Mouse (Mus musculus) frontal cortex, postnatal 14 days (tissue): Measurements from ENCODE around the gene Med1.
"Not testable (repeated sequence)": the region's sequence is repeated elsewhere in the genome, so short reads cannot be mapped to it uniquely, and the experiment has no call there.

Experiments used
- DNase-seq, 2 experiments: peaks; one replicate each; pipeline ENCODE4 v3.0.0; 2022; ENCODE audit warnings: low spot score in 2 of 2

Gene Med1

DNA sequence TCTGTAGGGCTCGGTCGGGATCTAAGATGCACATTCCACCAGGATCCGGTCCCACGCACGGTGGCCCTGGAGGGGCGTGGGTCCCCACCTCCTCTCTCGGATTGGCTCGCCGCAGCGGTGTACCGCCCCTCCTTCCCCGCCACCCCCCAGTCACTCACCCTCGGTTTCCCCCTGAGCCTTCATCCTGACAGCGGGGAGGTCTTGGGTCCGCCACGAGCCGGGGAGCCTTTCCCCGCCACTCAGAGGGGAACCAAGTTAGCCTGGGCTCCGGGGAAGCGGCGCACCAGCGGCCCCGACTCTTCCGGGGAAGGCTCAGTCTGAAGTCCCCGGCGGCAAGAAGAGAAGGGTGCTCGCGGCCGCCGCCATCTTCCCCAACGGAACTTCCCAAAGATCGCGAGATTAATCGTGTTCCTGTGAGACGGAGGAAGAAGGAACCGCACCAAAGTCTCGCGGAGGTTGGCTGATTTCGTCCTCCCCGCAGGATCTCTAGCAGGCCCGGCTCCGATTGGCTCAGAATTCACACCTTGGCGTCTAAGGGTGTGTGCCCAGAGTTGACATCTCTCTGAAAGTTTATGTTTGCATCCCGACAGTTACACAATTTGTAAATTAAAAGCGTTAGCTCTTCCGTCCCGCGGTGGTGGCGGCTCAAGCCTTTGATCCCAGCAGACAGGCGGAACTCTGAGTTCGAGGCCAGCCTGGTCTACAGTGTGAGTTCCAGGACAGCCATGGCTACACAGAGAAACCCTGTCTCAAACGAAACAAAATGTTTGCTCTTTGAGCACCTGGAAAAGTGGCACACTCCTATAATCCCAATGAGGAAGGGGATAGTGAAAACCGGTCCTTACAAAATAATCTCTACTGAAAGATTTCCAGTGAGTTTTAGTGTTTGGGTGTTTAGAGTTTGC is at the start of gene Med1:
TSS of gene Med1 (minus strand) at position 393 of the 905 bp plus-strand sequence.
- peak; percentile 86 to 89 for DNase-seq

DNA sequence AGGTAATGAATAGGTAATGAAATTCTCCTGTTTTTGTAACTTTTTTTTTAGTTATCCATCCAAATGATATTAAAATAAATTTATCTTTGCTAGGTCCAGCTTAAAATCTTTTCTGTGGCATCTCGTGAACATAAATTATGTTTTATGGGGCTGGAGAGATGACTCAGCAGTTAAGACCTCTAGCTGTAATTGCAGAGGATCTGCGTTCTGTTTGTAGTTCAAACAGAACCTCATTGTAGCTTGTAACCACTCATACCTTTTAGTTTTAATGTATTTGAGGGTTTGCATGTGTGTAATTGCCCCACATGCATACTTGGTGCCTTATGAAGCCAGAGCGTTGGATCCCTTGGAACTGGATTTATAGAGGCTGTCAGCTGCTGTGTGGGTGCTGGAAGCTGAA is 45.9 kb upstream of the Med1 start:
- DNase-seq, result no peak

DNA sequence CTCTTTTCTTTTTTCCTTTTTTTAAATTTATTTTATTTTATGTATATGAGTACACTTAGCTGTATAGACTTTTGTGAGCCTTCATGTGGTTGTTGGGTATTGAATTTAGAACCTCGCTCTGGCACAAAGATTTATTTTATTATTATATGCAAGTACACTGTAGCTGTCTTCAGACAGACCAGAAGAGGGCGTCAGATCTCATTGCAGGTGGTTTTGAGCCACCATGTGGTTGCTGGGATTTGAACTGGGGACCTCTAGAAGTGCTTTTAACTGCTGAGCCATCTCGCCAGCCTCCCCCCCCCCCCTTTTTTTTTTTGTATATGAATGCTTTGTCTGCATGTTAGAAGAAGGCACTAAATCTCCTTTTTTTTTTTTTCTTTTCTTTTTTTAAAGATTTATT is 45.3 kb upstream of the Med1 start:
- DNase-seq, result no peak

DNA sequence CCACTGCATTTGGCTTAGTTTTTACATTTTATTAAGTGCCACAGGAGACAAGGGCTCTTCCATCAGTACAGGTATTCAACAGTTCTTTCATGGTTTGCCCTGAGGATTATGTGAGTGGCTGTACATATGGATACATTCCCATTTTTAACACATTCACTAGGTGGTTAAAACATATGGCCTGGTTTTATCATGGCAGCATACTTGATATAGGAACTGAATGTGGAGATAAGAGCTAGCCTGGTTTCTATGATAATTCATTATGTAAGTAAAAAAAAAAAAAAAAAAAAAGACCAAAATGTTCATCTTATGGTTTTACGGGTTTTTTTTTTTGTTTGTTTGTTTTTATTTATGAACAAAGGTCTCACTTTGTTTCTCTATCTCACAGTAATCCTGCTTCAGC is 33.3 kb upstream of the Med1 start:
- no peak for DNase-seq

DNA sequence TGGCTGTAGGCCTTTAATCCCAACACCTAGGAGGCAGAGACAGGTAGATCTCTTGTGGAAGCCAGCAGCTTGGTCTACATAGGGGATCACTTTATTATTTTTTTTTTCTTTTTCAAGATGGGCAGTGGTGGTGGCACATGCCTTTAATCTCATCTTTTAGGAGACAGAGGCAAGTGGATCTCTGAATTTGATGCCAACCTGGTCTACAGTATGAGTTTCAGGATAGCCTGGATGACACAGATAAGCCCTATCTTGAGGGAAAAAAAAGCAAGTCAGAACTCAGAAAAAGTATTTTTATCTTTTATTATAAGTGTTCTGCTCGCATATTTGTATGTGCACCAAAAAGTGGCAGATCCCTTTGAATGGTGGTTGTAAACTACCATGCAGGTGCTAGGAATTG is 20.2 kb upstream of the Med1 start:
- DNase-seq, result no peak

DNA sequence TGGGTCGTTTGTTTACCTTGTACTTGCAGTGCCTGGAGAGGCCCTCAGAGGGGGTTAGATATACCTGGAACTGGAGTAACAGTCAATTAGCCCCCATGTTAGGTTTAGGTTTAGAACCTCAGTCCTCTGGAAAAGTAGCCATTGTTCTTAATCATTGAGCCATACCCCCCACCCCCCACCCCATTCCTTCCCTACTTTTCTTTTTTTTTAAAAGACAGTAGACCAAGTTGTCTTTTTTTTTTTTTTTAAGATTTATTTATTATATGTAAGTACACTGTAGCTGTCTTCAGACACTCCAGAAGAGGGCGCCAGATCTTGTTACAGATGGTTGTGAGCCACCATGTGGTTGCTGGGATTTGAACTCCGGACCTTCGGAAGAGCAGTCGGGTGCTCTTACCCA is 16.6 kb upstream of the Med1 start:
- DNase-seq, result not testable (repeated sequence)

DNA sequence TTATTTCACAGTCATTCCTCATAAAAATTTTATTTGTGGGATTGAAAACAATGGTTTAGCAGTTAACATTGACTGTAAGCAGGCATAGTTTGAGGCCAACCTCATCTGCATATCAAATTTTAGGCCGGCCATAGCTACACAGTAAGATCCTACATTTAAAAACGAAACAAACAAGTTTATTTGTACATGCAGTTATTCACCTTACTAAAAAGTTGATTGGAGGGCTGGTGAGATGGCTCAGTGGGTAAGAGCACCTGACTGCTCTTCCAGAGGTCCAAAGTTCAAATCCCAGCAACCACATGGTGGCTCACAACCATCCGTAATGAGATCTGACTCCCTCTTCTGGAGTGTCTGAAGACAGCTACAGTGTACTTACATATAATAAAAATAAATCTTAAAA is 13.2 kb upstream of the Med1 start:
- DNase-seq, result not testable (repeated sequence)

DNA sequence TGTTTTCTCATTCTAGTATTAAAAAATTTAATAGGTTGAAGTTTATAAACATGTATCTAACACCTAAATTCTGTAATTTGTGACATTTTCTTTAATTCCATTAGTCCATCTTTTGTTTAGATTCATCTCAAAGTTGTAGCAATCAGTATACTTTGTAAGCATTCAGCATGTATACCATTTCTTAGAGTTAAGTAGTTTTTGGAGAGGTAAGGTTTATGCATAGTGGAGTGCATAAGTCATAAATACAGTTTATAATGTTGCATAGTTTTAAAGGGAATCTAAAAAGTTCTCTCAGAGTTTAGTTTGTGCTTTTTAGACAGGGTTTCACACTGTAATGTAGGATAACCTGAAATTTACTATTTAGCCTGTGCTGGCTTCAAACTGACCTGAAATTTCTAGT is 12.4 kb upstream of the Med1 start:
- no peak for DNase-seq

DNA sequence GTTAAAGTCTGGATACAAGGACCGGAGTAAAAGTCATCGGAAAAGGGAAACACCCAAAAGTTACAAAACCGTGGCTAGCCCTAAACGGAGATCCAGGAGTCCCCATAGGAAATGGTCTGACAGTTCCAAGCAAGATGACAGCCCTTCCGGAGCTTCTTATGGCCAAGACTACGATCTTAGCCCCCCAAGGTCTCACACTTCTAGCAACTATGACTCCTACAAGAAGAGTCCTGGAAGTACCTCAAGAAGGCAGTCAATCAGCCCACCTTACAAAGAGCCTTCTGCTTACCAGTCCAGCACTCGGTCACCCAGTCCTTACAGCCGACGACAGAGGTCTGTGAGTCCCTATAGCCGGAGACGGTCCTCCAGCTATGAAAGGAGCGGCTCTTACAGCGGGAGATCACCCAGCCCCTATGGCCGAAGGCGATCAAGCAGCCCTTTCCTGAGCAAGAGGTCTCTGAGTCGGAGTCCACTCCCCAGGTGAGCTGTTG is 10.9 kb upstream of the Med1 start:
- DNase-seq, result no peak

DNA sequence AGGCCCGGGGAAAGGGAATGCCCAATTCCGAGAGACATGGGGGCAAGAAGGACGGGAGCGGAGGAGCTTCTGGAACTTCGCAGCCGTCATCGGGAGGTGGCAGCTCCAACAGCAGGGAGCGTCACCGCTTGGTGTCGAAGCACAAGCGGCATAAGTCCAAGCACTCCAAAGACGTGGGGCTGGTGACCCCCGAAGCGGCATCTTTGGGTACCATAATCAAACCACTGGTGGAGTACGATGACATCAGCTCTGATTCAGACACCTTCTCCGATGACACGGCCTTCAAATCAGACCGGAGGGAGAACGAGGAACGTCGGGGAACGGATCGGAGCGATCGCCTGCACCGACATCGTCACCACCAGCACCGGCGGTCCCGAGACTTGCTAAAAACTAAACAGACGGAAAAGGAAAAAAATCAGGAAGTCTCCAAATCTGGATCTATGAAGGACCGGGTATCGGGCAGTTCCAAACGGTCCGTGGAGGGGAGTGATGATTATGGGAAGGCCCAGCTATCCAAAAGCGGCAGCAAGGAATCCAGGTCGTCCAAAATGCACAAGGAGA is 10.3 kb upstream of the Med1 start:
- DNase-seq, result peak; percentile 37 to 45

DNA sequence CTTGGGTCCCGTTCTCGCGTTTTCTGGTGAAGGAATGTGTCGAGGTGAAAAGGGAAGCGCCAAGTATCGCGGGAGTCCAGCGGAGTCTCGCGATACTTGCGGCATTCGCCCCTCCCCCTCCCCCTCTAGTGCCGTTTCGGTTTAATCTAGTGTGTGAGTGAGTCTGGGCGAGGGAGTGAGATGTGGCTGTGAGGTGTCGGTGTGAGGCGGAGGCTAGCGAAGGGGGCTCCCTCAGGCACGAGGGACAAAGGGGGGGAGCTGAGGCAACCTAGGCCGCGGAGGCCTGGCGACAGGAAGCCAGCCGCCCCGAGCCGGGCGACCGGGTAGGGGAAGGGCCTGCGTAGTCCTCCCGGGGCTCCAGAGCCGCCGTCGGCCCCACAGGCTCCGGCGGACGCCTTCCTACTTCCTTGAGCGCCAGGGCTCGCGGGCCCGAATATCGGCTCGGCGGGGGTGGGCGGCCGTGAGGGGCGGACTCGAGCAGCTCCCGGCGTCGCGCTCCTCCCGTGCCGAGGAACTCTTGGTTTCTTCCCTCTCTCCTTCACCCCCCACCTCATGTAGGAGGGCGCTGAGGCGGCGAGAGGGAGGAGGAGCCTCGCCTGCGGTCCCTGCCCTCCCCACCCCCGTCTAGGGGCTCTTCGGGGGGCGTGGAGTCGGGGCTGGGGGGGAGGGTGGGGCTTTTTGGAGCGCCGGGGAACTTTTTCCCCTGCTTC is 9.7 kb upstream of the Med1 start, which contains the start of gene Cdk12:
TSS of gene Cdk12 (plus strand) at position 419 of the 710 bp plus-strand sequence.
- DNase-seq, result peak; percentile 92 to 96

DNA sequence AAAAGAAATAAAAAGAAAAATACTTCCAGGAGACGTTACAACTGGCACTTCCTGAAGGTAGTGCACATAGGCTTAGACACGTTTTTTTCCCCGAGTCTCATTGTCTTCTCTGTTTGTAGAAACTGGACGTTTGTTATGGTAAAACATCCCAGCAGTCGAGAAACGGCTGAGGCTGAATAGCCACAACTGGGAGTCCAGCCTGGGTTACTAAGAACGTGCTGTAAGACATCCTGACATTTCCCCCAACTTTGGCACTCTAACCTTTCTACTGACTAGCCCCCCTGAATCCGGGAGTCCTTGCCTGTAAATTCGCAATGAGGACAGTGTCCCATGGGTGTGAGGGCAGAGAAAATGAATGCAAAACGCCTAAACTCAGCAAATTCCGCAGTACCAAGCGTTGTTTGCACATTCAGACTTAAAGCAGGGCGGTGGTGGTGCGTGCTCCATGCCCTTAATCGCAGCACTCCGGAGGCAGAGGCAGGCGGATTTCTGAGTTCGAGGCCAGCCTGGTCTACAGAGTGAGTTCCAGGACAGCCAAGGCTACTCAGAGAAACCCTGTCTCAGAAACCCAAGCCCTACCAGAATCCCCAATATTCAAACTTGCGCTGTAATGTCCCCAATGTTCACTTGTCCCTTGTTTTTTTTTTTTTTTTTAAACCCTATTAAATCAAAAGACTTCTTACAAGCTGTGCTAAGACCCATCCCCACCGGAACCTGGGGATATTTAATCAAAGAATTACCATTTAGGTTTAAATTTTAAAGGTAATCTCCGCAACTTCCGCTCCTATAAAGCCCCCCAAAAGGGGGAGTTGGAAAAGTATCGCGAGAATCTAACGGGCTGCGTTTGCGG is 8.9 kb upstream of the Med1 start:
- peak in 1 of 2 experiments; percentile 16 for DNase-seq

DNA sequence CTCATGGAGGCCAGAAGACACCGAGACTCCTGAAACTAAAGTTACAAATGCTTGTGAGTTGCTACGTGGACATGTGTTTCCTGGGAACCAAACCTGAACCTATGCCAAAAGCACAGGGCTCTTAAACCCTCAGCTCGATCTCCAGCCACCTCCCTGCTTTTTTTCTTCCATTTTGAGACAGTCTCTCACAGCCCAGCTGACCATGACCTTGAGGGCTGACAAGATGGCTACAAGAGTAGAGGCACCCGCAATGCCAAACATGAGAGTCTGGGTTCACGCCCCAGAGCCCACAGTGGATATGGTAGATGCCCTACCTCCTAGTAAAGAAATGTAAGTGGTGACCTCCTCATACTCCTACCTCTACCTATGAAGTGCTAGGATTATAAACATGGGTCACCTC is 2.3 kb downstream of the Med1 start:
- no peak for DNase-seq

DNA sequence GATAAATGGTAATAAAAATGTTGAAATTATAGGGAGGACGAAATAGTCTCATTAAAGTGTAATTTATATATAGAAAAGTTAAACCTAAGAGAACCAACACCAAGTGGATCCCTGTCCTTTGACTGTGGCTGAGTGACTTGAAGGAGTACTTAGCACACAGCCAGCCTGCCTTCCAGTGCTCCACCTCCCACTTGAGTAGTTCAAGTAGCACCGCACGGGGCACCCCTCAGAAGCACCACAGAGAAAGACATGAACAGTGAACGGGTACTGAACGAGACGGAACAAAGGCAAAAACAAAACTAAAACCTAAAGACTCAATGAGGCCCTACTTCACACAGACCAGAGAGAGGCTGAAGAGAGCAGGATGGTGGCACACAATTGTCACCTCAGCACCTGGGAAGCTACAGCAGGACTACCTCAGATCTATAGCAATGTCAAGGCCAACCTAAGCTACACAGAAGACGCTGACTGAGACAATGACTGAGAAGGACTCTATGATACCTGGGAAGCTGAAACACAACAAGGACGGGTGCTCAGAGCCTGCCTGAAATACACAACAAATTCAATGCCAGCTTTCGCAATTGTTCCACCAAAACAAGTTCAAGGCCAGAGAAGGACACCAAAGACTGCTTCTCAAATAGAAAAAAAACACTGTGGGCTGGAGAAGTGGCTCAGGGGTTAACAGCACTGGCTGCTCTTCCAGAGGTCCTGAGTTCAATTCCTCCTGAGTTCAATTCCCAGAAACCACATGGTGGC is 5.3 kb downstream of the Med1 start:
- no peak for DNase-seq

DNA sequence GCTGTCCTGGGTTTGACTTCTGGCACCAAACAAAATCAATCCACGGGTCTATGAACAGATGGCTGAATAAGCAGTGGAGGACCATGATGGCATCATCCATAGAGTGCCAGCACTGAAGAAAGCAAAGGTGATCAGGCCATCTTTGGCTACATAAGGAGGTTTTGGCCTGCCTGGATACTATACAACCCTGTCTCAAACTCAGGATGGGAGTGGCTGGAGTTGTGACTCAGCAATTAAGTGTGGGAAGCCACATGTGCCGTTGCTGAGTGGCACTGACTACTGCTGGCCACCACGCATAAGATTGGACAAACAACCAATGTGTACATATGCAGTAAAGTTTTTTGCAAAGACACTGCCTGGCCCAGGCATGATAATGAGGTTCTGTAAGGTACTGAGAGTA is 10.9 kb downstream of the Med1 start:
- DNase-seq, result not testable (repeated sequence)

DNA sequence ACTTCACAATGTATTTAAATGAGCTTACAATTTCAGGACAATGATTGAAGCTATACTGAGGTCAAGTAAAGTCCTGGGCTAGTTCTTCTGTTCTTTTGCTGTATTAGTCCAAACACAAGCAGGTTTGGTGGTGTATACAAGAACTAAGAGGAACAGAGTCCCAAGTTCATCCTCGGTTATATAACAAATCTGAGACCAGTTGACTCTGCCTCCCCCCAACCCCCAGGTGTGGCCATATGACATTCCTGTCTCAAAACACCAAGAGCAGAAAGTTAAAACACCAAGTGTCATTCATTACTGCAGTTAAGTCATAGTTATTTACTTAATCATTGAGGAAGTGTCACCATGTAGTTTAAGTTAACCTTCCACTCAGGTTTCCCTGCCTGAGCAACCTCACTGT is 24.7 kb downstream of the Med1 start:
- no peak for DNase-seq

DNA sequence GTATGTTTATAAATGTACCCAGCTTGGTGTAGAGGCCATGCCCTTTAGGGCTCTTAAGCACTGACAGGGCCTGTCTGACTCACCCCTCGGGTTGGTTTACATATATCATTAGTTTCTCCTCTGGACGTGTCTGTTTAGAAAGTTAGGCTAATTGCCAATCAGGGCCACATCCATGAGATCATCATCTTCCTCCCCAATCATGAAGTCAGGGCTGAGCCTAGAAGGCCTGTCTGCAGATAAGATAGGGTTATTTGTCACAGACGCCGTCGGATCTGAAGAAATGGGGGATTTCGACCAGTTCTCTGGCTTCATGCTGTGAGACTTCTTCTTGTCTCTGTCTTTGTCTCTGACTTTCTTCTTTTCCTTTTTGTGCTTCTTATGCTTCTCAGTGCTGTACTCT is 38.0 kb downstream of the Med1 start:
- DNase-seq, result no peak

DNA sequence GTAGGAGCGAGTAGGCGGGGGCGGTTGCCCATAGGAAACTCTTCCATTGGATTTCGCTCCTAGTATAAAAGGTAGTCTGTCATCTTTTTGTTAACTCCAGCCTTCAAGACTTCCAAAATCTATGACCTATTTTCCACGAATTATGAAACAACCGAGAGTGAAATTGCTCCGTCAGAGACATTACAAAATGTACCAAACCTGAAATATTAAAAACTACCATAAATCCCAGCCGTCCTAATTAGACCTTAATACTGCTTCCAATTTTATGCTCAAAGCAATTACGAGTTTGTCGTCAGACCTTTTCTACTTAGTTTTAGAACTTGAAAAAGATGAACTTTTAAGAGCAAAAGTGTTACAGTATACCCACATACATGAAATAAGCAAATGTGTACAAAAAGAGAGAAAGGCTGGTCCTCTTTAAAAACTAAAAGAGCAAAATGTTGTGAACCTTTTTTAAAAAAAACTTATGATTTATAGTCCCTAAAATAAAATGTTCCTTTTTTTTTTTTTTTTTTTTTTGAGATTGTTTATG is 42.4 kb downstream of the Med1 start:
- no peak for DNase-seq

DNA sequence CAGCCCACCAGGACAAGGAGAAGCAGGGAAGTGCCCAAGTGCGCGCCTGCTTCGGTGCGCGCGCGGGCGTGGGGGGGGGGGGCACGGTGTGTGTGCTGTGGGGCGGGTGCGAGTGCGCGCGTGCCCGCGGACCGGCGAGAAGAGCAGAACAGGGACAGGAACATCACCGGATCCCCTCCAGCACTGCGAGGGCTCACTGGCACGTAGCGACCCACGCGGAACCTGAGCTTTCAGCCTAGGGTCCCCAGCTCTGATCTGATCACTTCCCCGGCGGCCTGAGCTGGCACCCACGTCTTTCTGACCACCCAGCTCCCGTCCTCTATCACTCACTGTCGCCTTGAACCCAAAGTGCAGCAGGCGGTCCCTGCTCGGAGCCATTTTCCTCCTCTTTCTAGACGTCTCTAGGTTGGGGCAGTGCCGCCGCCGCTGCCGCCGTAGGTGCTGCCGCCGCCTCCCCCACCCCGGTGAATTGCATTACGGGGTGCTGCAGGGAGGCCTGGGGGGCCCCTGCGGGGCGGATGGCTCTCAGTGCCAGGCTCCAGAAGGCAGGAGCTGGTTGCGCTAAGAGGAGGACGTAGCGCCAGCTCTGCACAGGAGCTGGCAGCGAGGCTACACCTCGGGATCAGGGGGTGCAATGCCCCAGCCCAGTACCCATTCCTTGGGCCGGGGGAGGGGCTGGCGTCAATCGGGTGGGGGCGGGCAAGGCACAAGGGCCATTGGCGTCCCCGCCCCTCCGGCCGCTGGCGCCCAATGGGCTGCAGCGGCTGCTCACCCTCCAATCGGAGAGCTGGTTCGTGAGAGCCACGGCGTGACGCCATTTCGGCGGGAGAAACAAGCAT is 43.1 kb downstream of the Med1 start, which contains the start of gene Fbxl20:
TSS of gene Fbxl20 (minus strand) at position 618 of the 839 bp plus-strand sequence.
- DNase-seq, result peak; percentile 84 to 90
